Mouse (Mus musculus) embryonic facial prominence, embryonic 15.5 days (tissue): ENCODE data around the gene Dtx3l. TPM values are rescaled to one million over a fixed set of nuclear protein-coding genes. Genes with fewer than 3 reads are reported as not detected.

Source experiments
- polyA plus RNA-seq: library from polyadenylated mRNA; unstranded; fragments of >200 nt; fragmentation: Nextera tagmentation; extraction: Ambion mirVana; gene quantifications from 2 replicates; pipeline ENCODE4 v1.2.1, GENCODE M21; 2015

Gene Dtx3l
- polyA plus RNA-seq, 1 experiment from 2014 or later, result 3.8 TPM

Other genes starting within 250 kb of the Dtx3l start
- gene Dirc2, start 169.8 kb downstream of the Dtx3l start, polyA plus RNA-seq, result 17.4 and 18.1 TPM in 2 replicates
- gene Hspbap1, start 168.8 kb downstream of the Dtx3l start, polyA plus RNA-seq, result 13.3 and 13.9 TPM in 2 replicates
- 1.5 and 2.2 TPM in 2 replicates for gene Parp14, start 67.6 kb downstream of the Dtx3l start, polyA plus RNA-seq
- gene Parp9, start 681 bp downstream of the Dtx3l start, polyA plus RNA-seq, result 6.9 and 7.3 TPM in 2 replicates
- 32.4 and 35.6 TPM in 2 replicates for gene Kpna1, start 39.6 kb upstream of the Dtx3l start, polyA plus RNA-seq
- gene Wdr5b, start 102.0 kb upstream of the Dtx3l start, polyA plus RNA-seq, result 10.4 and 11.0 TPM in 2 replicates
- 615 and 648 TPM in 2 replicates for gene Fam162a, start 132.4 kb upstream of the Dtx3l start, polyA plus RNA-seq
- gene Ccdc58, start 132.5 kb upstream of the Dtx3l start, polyA plus RNA-seq, result 67.6 and 76.7 TPM in 2 replicates
- gene Csta1, start 192.1 kb upstream of the Dtx3l start, polyA plus RNA-seq, result 11.4 and 17.2 TPM in 2 replicates
- 1.9 and 2.2 TPM in 2 replicates for gene Stfa2l1, start 217.7 kb upstream of the Dtx3l start, polyA plus RNA-seq
- gene Gm5483, start 245.1 kb upstream of the Dtx3l start, polyA plus RNA-seq, result 4.7 TPM in 2 replicates